Mouse (Mus musculus) frontal cortex, postnatal 14 days (tissue): ENCODE data around the gene Gm14418.
"Not testable (repeated sequence)": the region's sequence is repeated elsewhere in the genome, so short reads cannot be mapped to it uniquely, and the experiment has no call there.

Experiments used
- DNase-seq, 2 experiments: peaks; one replicate each; pipeline ENCODE4 v3.0.0; 2022; ENCODE audit warnings: low spot score in 2 of 2

The Gm14418 gene

DNA sequence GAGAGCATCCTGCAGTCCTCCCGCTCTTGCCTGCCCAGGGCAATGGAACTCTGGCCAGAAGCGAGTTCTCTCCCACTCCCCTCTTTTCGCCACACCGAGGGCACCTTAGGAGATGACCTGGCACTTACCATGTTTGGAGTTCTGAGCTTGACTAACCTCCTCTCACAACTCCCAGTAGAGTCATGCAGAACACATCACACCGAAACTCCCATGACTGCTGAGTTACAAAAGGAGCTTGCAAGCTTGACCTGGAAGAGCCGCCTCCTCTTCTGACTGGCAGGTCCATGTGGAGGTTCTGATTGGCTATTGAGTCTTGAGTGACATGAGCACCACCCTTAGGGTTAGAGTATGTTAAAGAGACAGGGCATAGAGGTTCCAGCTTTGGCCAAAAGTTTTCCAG, at the start of gene Gm14418:
TSS of gene Gm14418 (minus strand) at position 225 of the 400 bp plus-strand sequence.
- DNase-seq, result not testable (repeated sequence)
